Mouse (Mus musculus) embryo, embryonic 10.5 days (tissue): ENCODE results near the gene Wwp2.
"Not testable (repeated sequence)": the region's sequence is repeated elsewhere in the genome, so short reads cannot be mapped to it uniquely, and the experiment has no call there.

ENCODE experiments used
- DNase-seq: peaks from one replicate; pipeline ENCODE4 v3.0.0-alpha.2; 2015; ENCODE audit warnings: low spot score

Gene Wwp2

DNA sequence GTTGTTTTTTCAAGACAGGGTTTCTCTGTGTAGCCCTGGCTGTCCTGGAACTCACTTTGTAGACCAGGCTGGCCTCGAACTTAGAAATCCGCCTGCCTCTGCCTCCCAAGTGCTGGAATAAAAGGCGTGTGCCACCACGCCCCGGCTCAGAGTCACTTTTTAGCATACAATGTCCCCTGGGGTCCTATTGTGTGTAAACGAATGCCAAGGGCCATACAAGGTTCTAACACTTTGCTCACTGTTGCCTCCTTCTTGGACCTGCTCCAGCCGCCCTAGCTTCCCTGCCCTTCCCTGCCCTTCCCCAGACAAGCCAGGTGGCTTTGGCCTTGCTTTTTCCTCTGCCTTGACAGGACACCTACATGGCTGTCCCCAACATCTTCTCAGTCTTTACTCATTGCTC, 40.6 kb downstream of the Wwp2 start:
- not testable (repeated sequence) for DNase-seq

DNA sequence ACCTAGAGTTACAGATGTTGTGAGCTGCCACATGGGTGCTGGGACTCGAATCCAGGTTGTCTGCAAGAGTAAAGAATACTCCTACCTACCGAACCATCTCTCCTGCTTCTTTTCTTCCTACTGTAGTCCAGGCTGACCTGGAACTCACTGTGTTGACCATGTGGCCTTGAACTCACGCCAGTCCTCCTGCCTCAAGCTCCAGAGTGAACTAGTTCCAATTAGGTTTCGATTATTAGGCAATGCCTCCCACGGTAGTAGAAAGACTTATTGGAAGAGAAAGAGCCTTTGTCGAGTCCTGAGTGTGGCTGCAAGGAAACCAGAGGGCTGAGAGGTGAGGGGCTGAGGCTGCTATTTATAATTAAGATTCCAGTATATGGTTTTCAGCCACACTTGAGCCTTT, 42.6 kb downstream of the Wwp2 start:
- no peak for DNase-seq

DNA sequence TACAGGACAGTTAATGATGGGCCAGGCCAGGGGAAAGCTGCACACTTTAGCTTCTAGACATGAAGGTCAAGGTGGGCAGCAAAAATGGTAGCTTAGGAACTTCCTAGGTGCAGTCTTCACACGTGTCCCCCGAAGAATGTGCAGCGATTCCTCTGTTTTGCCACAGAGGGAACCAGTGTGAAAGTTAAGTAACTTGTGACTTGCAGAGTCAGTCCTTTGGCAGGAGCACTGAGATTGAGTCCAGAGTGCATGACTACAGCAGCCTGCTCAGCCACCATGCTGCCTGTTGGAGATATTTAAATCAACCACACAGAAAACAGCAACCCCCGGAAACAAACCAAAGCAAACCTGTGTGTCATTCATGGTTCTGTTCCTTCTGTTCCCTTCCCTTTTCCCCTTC, 44.3 kb downstream of the Wwp2 start:
- no peak for DNase-seq

DNA sequence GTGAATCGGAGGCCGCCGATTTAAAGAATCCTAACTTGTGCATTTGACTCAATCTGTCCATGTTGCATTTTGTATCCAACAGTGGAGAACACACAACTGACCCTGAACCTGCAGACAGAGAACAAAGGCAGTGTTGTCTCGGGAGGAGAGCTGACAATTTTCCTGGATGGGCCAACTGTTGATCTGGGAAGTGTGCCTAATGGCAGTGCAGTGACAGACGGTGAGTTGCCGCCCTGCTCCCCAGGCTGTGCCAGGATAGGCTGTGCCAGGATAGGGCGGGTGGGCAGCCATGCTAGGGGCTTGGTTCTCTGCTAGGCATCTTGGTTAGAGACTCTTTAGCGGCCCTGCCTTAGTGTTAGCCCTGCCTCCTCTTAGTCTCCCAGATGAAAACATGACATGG, 47.1 kb downstream of the Wwp2 start:
- no peak for DNase-seq

DNA sequence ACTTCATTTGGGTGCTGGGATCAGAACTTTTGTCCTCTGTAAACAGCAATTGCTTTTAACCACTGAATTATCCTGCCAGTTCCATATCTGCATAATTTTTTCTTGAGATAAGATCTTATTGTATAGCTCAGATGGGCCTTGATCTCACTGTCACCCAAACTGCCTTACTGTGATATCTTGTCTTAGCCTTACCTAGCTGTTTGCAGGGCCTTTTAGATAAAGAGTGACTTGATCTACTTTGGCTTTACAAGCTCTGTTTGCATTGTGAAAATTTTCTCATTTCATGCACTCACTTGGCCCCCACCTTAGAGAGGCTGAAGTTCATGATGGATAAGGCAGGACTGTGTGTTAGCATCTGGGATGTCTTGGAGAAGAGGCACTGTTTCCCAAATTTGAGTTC, 48.8 kb downstream of the Wwp2 start:
- DNase-seq = no peak

DNA sequence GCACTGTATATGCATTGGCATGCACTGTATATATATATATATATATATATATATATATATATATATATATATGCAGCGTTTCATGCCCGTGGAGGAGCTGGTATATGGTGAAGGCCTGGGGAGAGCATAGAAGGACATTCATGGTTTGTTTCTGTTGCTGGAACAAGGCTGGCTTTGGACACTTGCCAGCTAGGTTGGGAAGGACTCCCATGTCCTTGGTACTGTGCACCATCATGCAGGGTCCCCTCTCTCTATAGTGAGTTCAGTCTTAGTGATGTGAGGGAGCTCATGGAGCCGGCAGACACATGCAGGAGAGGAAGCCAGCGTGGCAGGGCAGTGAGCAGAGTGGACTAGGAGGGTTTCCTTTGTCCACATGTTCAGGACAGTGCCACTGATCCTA, 52.4 kb downstream of the Wwp2 start:
- DNase-seq = no peak

DNA sequence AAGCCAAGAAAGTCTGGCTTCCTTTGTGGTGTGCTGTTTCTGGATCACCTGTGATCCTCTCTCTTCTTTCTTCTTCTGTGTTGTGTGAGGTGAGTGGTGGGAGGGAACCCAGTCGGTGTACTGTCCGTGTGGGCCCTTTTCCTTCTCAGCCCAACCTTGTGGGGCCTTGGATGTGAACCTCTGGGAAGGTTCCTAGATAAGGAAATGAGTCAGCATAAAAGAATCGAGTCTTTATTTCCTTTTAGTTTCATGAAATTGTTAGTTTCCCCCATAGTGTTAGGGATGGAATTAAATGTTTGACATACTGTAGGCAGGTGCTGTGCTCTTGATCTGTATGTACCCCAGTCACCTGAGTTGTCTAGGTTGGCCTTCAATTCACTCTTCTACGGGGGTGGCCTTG, 52.9 kb downstream of the Wwp2 start:
- DNase-seq = no peak

DNA sequence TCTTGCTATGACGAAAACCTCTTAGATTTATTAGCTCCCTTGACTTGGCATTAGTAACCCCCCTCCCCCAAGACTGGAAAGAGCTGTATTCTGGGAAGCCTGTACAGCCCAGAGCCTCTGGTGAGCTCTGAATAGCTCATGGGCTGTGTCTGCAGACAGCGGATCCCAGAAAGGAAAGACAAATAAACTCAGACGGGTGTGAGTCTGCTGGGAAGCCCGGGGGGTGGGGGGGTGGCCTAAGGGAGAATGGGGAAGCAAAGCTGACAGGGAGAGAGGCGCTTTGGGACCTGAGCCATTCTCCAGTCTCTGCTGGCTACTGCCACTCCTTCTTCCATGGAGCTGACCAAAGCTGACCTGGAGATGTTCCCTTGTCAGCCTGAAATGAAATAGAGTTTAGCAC, 53.8 kb downstream of the Wwp2 start:
- DNase-seq = no peak

DNA sequence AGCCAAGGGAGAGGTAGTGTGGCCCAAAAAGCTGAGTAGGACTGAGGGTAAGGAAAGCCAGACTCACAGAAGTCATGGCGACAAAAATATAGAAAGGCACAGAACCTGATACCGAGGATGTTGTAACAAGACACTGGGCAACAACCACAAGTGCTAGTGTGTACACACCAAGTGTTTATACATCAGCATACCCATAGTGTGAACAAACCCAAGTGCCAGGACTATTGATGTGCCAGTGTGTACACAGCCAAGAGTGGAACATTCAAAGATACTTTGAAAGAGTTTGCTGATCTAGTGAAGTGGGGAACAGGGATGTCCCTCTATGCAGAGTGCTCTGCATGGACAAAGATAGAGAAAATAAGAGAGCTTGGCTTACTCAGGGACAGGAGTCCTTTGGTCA, 54.5 kb downstream of the Wwp2 start:
- no peak for DNase-seq

DNA sequence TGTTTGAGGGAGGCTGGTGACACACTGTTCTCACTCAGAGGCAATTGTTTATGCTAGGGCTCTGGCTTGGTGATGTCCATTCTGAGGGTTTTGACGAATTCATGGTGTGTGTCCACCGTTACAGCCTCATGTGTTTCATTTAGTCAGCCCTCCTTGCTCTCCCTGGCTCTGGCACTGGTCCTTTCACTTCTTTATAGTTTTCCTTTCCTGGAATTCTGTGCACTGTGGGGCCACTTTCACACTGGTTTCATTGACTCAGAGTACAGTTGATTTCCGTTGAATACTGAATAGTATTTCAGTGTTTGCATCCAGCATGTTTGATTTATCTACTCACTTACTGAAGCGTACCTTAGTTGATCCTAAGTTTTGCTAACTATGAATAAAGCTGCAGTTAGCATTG, 55.0 kb downstream of the Wwp2 start:
- no peak for DNase-seq

DNA sequence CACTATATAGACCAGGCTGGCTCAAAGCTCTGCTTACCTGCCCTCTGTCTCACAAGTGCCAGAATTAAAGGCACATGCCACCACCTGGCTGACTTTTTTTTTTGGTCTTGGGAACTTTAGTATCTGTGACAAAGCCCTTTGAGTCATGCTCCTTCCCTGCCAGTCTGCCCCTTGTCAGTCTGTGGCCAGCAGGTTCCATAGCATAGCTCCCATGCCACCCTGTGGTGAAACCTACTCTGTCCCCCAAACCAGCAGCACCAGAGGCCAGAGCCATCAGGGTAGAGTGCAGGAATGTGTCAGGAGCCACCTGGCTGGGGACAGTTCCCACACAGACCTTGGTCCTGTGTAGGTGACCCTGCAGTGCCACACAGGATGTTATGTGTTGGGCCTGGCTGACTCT, 55.7 kb downstream of the Wwp2 start:
- DNase-seq = no peak

DNA sequence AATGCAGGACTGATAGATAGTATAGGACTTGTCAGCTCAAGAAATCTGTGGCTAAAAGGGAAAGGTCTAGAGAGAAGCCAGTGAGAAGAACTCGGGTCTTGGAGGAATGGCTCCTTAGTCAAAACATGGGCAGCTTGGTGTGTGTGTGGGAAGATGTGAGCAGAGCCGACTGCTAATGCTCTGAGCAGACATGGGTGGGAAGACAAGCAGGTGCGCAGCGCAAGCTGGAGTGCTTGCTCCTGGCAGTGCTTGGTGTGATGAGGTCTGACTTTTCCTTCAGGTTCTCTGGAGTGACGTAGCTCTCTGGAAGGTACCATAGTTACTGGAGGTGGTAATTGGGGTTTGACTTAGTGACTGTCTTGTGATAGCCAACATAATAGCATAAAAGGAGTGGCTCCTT, 56.6 kb downstream of the Wwp2 start:
- DNase-seq = no peak

DNA sequence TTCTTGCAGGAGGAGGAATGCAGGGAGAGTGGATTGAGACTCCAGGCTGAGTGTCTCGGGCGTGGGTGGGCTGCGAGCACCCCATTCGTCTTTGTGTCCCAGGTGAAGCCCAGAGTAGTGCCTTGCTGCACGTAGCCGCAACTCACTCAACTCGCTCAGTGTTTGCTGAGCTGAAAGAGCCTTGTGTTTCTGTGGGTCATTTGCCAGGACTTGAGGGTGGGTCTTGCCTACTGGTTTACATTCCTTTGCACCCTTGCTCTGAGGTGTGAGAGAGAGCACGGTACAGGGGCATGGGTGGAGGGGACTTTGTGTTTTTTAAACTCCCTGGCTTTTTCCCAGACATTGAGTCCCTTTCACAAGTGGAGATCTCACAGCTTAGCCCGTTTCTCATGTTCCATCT, 59.3 kb downstream of the Wwp2 start:
- DNase-seq = no peak

DNA sequence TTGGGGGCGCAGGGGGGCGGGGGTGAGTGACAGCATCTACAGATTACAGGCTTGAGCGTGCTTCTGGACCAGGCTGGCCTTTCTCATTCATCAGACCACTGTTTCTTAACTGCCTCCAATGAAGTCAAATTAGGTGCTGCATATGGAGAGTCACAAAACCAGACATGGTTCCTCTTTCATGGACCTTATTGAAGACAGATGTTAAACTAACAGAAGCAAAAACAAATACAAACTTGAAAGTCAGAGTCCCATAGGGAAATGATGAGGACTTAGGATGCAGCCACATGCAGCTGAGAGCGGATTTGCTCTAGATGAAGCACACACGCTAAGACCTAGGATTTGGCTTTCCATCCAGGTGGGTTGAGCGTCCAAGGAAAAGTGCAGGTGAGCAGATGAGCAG, 61.5 kb downstream of the Wwp2 start:
- DNase-seq = no peak

DNA sequence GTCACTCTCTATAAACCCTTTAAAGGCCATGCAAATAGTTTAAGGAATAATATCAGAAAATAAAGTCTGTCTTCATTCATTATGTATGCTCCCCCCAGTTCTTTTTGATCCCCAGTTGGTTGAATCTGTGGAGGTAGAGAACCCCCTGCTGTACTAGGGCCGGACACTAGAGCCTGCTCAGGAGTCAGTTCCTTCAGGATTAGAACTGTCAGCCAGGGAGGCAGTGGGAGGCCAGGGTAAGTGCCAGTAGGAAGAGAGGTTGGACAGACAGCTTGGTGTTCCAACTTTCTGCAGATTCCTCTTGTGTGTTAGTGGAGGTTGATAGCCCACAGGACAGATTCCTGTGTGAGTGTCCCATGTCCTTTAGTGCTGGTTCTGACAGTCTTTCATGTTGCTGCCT, 62.2 kb downstream of the Wwp2 start:
- DNase-seq = no peak

DNA sequence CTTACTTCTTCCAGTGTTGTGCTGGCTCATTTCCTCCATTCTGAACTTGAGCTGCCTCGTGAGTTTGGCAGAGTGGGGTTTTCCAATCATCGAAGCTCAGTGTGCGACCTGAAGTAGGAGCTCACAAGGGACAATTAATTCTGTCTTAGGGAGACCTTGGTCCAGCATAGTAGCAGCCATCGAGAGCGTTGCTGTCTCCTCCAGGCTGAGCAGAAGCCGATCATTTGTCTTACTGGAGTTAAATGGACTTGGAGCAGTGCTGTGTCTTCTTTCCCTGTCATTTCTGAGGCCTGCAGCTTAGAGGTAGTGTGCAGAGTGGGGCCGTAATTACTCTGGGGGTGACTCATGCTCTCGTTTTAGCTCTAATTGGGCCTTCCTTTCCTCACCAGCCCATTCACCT, 62.6 kb downstream of the Wwp2 start:
- DNase-seq = no peak

DNA sequence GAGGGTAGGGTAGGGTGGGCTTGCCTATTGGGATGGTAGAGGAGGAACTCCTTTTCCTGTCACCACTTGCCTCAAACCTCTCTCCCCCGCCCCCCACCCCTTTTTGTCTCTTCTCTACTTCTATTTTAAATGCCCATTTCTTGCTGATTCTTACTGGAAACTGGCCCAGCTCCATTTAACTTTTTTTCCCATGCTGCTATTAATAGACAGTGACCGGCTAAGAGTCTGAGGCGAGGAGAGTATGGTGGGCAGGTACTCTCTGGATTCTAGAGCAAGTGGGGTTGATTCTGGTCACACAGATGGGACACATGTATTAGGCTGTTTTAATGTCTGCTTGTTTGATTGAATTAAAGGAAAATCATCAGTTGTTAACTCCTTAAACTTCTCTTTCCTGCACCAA, 63.4 kb downstream of the Wwp2 start:
- no peak for DNase-seq

DNA sequence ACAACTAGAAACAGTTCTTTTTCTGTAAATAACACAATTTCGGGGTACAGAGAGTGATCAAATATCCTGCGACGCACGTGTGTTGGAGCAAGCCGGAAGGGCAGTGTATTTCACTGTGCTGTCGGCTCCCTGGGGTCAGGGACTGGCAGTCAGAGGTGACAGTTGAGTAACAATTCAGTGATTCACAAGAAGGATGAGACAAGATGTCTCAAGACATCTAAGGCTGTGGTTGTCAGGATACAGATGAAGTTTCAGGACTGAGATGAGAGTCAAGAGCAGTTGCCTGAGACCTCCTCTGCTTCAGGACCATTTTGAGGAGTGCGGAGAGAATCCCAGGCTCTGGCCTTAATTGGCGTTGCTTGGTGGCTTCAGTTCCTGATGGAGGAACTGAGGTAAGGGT, 66.2 kb downstream of the Wwp2 start:
- DNase-seq = no peak

DNA sequence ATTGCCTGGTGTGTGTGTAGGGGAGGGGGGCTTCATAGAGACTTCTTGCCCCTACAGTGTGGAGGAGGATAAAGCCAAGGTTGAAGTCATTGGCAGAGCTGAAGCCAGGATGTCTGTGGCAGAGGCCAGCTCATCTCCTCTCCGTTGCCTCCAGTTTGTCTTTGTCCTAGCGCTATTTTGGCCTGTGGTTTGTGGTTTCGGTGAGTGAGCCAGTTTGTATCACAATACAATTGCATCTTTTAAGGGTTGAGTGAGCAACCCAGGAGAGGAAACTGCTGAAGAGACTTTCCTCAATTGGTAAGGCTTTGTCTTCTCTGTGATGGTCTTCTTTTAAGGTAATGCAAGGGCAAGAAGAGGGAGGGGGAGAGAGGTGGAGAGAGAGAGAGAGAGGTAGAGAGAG, 66.8 kb downstream of the Wwp2 start:
- no peak for DNase-seq

DNA sequence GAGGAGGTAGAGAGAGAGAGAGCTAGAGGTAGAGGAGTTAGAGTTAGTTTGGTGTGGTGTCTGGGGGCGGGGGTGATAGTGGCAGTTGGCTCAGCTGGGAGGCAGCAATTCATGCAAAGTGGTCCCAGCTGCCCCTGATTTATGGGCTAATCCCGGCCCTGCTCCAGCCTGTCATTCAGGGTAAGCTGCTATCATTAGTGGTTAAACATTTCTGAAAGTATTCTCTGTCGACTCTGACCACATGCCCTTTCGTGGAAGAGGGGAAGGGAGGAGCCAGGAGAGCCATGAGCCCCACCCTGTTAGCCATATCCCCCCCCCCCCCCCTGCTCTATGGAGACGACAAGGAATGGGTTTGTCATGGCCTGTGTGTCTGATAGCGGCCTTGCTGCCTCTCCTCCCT, 67.2 kb downstream of the Wwp2 start:
- peak; percentile 71 for DNase-seq

DNA sequence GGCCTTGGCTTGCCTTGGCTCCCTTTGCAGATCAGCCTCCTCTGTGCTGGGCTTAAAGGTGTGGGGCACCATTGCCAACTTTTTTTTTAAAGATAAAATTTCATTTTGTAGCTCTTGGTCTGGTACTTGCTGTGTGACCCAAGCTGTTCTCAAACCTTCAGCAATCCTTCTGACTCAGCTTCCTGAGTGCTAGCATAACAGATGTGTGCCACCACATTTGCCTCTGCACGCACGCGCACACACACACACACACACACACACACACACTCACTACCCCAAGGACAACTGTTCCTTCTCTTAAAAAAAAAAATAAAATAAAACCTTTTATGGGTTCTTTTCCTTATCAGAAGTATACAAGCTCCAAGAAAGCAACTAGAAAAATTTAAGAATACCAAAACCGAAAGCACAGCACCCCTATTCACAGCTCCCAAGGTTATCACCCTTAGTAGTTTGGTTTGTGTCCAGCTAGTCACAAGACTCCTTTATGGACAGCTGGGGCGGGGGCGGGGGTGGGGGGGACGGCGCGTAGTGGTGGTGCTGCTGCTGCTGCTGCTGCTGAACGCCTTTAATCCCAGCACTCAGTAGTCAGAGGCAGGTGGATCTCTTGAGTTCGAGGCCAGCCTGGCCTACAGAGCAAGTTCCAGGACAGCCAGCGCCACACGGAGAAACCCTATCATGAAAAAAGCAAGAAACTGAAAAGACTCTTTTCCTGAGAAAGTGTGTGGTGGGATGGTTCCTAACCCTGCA, 68.2 kb downstream of the Wwp2 start:
- DNase-seq = no peak

DNA sequence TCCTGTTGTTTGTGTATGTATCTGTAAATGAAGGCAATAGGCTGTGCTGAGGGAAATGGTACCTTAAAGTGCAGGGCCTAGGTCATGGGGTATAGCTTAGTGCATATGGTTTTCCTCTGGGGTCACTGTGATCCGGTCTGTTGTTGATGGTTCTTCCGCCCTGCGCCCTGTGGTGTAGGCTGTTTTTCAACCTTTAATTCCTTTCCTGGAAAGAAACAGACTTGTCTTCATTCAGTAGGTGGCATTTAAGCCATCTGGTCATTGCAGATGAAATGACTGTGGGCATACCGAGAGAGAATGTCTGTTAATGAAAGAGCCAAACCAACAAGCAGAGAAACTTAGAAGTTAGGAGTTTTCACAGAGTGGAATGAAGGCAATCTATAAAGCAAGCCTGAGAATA, 69.1 kb downstream of the Wwp2 start:
- no peak for DNase-seq

DNA sequence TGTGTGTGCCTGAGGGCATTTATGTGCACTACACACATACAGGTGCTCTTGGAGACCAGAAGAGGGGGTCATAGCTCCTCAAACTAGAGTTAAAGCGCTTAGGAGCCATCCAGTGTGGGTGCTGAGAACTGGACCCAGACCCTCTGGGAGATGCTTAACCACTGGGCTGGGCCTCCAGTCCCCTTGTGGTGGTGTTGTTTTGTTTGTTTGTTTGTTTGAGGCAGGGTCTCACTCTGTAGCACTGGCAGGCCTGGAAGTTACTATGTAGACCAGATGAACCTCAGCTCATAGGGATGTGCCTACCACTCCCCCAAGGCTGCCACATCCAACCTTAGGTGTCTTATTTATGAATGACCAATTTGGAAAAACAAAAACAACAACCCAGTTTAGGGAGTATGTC, 70.9 kb downstream of the Wwp2 start:
- no peak for DNase-seq

DNA sequence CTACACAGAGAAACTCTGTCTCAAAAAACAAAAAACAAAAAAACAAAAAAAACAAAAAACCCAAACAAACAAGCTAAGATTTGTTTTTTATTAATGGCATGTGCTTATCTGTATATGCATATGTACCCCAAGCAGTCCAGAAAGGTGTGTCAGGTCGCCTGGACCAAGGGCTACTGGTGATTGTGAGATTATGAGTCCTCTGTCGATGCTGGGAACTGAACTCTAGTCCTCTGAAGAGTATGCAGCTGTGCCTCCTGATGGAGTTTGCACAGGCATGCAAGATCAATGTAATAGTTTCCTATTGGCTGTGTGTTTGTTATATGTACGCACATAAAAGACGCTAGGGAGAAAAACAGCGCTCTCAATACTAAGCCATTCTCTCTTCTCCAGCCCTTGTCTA, 74.0 kb downstream of the Wwp2 start:
- DNase-seq = no peak

DNA sequence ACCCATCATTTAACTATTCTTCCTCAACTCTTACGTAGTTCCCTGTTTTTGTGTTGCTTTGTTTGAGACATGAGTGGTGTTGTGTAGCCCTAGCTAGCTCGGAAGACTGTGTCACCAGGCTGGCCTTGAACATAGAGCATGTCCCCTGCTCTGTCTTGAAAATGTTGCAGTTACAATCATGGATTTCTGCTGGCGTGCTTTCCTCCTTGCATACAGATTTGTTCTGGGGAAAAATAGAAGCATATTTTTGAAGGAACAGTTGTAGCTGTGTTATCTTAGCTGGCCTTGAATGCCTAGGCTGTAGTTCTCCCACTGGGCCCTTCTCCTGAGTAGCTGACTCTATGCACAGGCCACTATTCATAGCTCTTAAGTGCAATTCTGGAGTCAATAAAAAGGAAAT, 74.6 kb downstream of the Wwp2 start:
- DNase-seq = no peak
